Mouse (Mus musculus): ENCODE data around the gene Ppard. TPM values are rescaled to one million over a fixed set of nuclear protein-coding genes. Genes with fewer than 3 reads are reported as not detected.

Gene Ppard
- total RNA-seq, 2 experiments from 2014 or later, result 30.2 to 31.5 TPM

- DNase-seq, result no peak
Measured at GRCm38 (mm10) chr17:28344050-28344607, 111.6 kb downstream of the Ppard start.

DNA sequence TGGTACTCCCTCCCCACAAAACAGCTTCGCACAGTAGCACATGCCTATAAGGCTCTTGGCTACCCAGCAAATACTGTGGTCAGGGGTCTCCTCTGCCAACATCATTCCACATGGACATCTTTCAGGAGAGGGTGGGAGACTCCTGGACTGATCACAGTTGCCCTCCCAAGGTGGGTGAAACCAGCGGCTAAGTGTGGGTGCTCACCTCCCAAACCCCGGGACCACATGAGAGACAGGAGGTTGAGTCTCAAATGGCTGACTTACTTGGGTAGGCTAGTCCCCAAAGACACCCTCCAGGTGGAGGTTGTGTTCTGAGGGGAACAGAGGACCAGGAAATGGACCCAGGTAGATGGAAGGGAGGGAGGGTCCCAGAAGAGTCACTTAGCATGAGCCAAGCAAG, 112.2 kb downstream of the Ppard start:
- no peak for DNase-seq

DNA sequence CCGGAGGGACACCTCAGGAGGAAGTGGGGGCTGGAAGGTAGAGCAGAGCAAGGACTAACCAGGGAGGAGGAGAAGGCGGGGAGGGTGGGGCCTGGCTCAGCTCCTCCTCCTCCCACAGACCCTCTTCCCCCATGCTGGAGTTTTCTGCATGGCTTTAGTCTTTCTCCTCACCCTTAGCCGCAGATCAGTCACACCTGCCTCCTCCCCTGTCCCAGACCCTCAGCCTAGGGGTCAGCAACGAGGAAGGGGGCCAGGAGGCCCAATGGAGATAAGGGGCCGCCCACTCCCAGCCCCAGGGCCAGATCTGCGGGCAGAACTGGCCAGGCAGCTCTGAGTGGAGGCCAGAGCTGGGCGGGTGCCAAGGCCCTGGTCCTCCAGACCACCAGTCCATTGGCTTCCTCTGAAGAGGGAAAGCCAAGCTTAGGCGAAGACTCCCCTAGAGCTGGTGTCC, 112.8 kb downstream of the Ppard start:
- no peak for DNase-seq

GRCm38 (mm10) chr17:28345882-28346281, 113.4 kb downstream of the Ppard start:
- no peak for DNase-seq

DNA sequence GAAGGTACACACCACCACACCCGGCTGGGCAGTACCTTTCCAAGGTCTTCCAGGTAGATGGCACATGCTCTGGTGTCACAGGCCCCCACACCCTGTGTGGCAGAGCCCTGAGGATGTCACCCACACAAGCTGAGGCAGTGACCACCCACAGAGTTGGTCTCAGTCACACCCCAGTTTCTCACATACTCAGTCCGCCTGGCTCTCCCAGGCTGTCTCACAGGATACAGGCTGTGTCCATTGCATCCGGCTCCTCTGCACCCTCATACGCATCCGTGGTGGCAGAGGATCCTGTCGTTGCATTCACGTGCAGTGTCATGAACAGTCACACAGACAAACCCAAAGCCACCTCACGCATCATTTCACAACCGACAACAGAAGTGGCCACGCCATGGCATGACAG, 114.8 kb downstream of the Ppard start:
- DNase-seq, result no peak

GRCm38 (mm10) chr17:28348211-28348610, 115.7 kb downstream of the Ppard start:
- DNase-seq, result no peak

- DNase-seq, result no peak
Measured at GRCm38 (mm10) chr17:28349264-28349880, 116.9 kb downstream of the Ppard start.

DNA sequence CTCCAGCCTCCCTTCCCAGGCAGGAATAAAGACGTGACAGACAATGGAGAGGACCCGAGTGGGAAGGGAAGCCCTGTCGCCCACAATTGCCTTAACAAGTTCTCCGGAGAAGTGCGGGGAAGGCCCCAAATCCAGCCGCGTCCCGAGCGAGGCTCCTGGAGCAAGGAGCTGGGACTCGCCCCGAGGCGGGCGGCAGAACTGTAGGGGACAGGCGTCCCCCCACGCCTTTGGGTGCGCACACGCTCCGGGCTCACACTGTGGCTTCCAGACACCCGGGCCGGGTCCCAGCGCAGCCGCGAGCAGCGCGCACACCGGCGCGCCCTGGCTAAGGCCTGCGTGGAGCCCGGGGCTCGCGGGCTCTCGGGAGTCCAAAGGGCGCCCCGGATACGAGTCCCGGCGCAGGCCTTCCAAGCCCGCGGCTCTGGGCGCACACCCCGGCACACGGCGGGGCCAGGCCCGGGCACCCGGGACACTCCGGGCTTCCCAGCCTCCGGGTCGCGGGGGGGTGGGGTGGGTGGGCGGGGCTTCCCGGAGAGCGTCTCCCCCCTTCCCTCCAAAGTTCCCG, 117.5 kb downstream of the Ppard start:
- DNase-seq, result peak; percentile 65

- DNase-seq, result peak; percentile 88
Measured at GRCm38 (mm10) chr17:28350466-28351352, 118.2 kb downstream of the Ppard start, which contains the start of gene Tead3. Gene Tead3 (minus strand): TSS chr17:28350817.

Other genes with a start within 250 kb of the Ppard start
- gene Tcp11, start 152.1 kb upstream of the Ppard start, total RNA-seq (2021), result not detected
- under 1 TPM; 0.56 to 0.63 TPM for gene Scube3, start 90.6 kb upstream of the Ppard start, total RNA-seq (2021)
- gene Zfp523, start 55.6 kb upstream of the Ppard start, total RNA-seq (2021), result 10 to 100 TPM; 24.6 to 26.6 TPM
- 1 to 10 TPM; 3.6 to 7.5 TPM for gene Def6, start 24.9 kb upstream of the Ppard start, total RNA-seq (2021)
- gene Fance, start 80.8 kb downstream of the Ppard start, total RNA-seq (2021), result 10 to 100 TPM; 14.8 to 20.1 TPM
- 100 to 1,000 TPM; 699 to 738 TPM for gene Rpl10a, start 95.8 kb downstream of the Ppard start, total RNA-seq (2021)
- 10 to 100 TPM in 1 of 2 experiments, 1 to 10 TPM in 1; 10.0 to 14.8 TPM for gene Tead3, start 118.1 kb downstream of the Ppard start, total RNA-seq (2021)
- gene Tulp1, start 132.5 kb downstream of the Ppard start, total RNA-seq (2021), result under 1 TPM; 0.40 to 0.50 TPM